Mouse (Mus musculus) cortical plate, adult 2 months (tissue): ENCODE data around the gene Il1rapl1.

Source experiments
- CTCF ChIP-seq: fragments of 200-500 bp; IDR thresholded peaks from 2 replicates; pipeline ENCODE4 v1.5.1; 2011; ENCODE audit warnings: mild to moderate bottlenecking, control low read depth, low read length; ENCODE audit not compliant: insufficient read depth; ENCODE audit errors: extremely low read depth
- POLR2A ChIP-seq: fragments of 200-500 bp; IDR thresholded peaks from 2 replicates; pipeline ENCODE4 v1.6.1; 2011; ENCODE audit warnings: mild to moderate bottlenecking, low read length, control low read depth; ENCODE audit not compliant: insufficient read depth; ENCODE audit errors: extremely low read depth

- TF ChIP-seq CTCF (no peak), POLR2A (no peak)
Measured at GRCm38 (mm10) chrX:87710589-87710988, 404.9 kb downstream of the Il1rapl1 start.
